Mouse (Mus musculus): ENCODE data around the gene Mc1r. TPM values are rescaled to one million over a fixed set of nuclear protein-coding genes. Genes with fewer than 3 reads are reported as not detected.

Gene Mc1r
- not detected in 2 replicates for polyA plus RNA-seq (2015; fragmentation: Nextera tagmentation; extraction: Ambion mirVana)

DNA sequence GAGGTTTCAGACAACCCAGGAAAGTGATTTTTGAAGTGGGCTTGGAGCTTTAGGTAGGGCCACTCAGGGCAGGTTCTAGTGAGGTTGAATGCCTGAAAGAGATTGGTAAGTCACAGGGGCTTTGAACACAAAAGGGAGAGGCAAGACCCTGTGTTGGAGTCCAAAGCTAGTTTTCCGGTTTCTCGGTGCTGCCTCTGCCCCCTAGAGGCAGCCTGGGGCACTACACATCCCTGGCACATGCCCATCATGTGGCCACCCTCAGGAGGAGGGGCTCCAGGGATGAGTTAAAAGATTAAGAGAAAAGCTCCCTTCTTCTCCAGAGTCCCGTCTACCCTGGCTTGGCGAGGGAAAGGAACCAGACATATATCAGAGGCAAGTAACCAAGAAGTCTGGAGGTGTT lies at the start of gene Mc1r:
TSS of gene Mc1r (plus strand) at position 322 of the 400 bp plus-strand sequence.
- ATAC-seq (ENCODE audit: insufficient read depth, low FRiP score, low read depth) = no peak
- no peak within 1 kb of the TSS for H3K4me2 ChIP-seq
- H3K9ac ChIP-seq = no peak within 1 kb of the TSS
- no peak within 1 kb of the TSS for H3K4me3 ChIP-seq (replicated peaks)
- H3K36me3 ChIP-seq = peaks cover 4% of the 10 kb centered on the region; the same call in 1 of the 2 replicates
- H3K27ac ChIP-seq = no peak within 1 kb of the TSS
- H3K27me3 ChIP-seq (replicated peaks) = peaks cover 39% of the 10 kb centered on the region
- peaks cover 14% of the 10 kb centered on the region for H3K4me1 ChIP-seq
- 11% methylated on average over 4 of the region's 4 CpGs for WGBS
- no peaks in the 10 kb centered on the region for H3K9me3 ChIP-seq

DNA sequence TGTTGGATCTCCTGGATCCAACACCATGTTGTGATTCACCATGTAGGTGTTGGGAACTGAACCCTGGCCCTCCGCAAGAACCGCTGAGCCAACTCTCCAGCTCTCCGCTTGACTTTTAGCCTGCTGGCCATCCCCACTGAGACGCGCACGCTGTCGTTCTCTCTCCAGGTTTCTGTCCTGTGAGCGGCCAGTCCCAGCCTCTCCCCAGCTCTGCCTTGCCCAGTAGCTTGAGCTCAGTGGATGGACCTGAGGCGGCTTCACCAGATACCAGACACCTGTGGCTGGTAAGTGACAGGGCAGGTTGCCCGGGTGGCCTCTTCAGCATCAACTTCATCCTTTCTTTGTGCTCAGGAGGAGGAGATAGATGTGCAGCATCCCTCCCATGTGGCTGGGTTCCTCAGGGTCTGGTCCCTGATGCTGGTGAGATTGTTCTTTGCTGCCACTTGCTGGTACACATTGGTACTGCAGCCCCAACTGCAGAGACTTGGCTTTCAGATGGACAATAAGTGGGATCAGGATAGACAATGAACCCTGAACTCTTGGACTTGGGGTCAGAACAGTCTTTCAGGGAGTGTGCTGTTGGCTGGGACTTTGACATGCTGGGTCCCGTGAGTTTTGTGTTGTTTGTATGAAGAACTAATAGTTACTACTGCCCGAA lies 45.7 kb upstream of the Mc1r start:
- no peaks in the 10 kb centered on the region for H3K27me3 ChIP-seq (replicated peaks)
- H3K4me1 ChIP-seq = no peaks in the 10 kb centered on the region
- no peak for ATAC-seq (ENCODE audit: insufficient read depth, low FRiP score, low read depth)
- H3K4me2 ChIP-seq = no peak overlapping the region
- no peak overlapping the region for H3K9ac ChIP-seq
- H3K27ac ChIP-seq = no peak overlapping the region
- 47% methylated on average over 12 of the region's 12 CpGs for WGBS
- no peaks in the 10 kb centered on the region for H3K36me3 ChIP-seq
- H3K4me3 ChIP-seq (replicated peaks) = no peak overlapping the region
- H3K9me3 ChIP-seq = no peaks in the 10 kb centered on the region

DNA sequence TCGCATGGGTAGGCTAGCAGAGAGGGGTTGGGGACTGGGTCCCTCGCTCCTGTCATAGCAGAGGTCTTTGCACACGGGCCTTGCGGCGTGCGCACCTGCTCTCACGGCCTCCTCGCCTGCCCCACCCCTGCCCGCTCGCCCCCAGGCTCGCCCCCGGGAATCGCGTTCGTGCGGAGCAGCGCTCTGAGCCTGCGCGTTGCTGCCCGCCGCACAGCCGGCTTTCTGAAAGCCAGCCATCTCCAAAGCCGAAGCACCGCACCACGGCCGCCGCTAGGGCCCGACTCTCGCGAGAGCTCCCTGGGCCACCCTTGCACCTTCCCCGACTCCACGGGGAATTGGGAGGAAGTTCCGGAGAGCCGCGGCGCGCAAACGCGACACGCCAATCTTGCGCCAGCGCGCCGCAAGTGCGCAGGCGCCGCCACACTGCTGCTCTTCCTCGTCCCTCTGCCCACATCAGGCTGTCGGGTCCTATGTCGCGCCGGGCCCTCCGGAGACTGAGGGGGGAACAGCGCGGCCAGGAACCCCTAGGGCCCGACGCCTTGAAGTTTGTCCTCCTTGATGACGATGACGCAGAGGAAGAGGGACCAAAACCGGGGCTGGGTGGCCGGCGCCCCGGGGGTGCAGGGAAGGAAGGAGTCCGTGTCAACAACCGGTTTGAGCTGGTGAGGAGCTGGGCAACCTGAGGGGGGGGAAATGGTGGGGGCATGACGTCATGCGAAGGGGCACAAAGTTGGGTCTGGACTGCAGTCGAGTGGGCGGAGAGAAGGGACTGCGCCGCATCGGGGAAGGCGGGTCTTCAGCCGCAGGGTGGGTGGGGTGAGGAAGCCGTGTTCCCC lies 33.3 kb upstream of the Mc1r start, which contains the start of gene Tcf25:
TSS of gene Tcf25 (plus strand) at position 351 of the 836 bp plus-strand sequence.
- Histone ChIP-seq H3K9me3 (no peaks in the 10 kb centered on the region), H3K4me1 (0 out of 2 replicates have a peak, but pooled peaks cover 12% of the 10 kb centered on the region), H3K4me2 (peak within 1 kb of the TSS; percentile 83)

DNA sequence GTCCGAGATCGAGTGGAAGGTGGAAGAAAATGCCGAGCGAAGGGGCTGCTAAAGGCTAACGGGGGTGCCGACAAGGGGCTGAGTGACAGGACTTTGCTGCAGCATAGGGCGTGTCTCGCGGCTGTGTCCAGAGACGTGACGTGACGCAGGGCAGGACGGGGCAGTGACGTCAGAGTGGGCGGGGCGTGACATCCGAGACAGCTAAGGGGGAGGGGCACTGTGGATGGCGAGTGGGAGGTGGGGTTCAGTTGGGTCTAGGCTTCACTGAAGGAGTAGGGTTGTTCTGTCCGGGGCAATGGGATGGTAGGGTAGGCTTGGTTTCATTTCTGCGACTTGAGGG lies 32.7 kb upstream of the Mc1r start:
- WGBS = under 1% methylated on average over 20 of the region's 20 CpGs
- peak overlapping the region; percentile 76 for H3K9ac ChIP-seq
- no peaks in the 10 kb centered on the region for H3K27me3 ChIP-seq (replicated peaks)
- peak; percentile 80 for ATAC-seq (ENCODE audit: insufficient read depth, low FRiP score, low read depth)
- H3K36me3 ChIP-seq = 0 out of 2 replicates have a peak, but pooled peaks cover 6% of the 10 kb centered on the region
- H3K4me3 ChIP-seq (replicated peaks) = peak overlapping the region; percentile 96
- H3K27ac ChIP-seq = peak overlapping the region; percentile 99
- no peaks in the 10 kb centered on the region for H3K9me3 ChIP-seq
- H3K4me1 ChIP-seq = 0 out of 2 replicates have a peak, but pooled peaks cover 12% of the 10 kb centered on the region
- H3K4me2 ChIP-seq = peak overlapping the region; percentile 83

More for the DNA sequence above, 33.3 kb upstream of the Mc1r start, which contains the start of gene Tcf25:
- Histone ChIP-seq H3K27me3 (replicated peaks) (no peaks in the 10 kb centered on the region), H3K4me3 (replicated peaks) (peak within 1 kb of the TSS; percentile 96), H3K36me3 (0 out of 2 replicates have a peak, but pooled peaks cover 6% of the 10 kb centered on the region), H3K27ac (peak within 1 kb of the TSS; percentile 99), H3K9ac (peak within 1 kb of the TSS; percentile 76)
- WGBS = under 1% methylated on average over 75 of the region's 75 CpGs
- peak; percentile 90 for ATAC-seq (ENCODE audit: insufficient read depth, low FRiP score, low read depth)

DNA sequence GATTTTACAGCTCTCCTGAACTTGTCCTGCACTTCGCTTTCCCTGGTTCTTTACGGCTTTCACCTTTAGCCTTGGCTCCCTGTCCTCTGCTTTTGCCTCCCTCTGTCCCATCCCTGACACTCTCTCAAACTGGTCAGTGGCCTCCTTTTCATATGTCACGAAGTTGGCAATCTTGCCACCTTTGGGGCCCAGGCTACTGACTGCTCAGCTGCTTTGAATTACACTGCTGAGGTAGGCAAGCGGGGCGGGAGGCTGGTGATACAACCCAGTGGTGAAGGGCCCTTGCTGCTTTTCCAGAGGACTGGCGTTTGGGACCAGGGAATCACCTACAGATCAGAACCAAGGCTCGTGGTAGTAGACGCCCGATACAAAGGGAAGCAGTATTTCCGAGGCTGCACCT lies 31.2 kb upstream of the Mc1r start:
- no peaks in the 10 kb centered on the region for H3K9me3 ChIP-seq
- no peak overlapping the region for H3K4me2 ChIP-seq
- ATAC-seq (ENCODE audit: insufficient read depth, low FRiP score, low read depth) = no peak
- H3K4me3 ChIP-seq (replicated peaks) = no peak overlapping the region; the same call in 1 of the 2 replicates
- no peaks in the 10 kb centered on the region for H3K27me3 ChIP-seq (replicated peaks)
- 0 out of 2 replicates have a peak, but pooled peaks cover 12% of the 10 kb centered on the region for H3K4me1 ChIP-seq
- H3K36me3 ChIP-seq = 0 out of 2 replicates have a peak, but pooled peaks cover 6% of the 10 kb centered on the region
- no peak overlapping the region for H3K9ac ChIP-seq
- WGBS = 86% methylated on average over 10 of the region's 10 CpGs
- H3K27ac ChIP-seq = no peak overlapping the region

DNA sequence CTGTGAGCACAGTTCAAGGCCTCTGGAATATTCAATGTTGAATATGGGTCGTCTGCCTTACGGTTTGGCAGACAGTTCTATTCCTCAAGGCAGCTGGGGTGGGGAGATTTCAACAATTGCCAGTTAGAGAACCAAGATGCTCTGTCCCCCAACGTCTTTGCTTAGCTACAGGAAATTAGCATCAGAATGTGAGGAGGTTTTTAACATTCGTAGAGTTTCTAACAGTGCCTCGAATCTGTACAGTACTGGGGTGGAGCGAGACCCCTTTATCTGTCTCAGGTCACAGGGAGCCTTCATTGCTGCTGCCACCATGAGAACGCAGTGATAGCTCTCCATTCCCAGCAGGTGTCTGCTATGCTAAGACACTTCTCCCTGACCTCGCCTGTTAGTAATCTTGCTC lies 30.8 kb upstream of the Mc1r start:
- WGBS = 76% methylated on average over 8 of the region's 8 CpGs

DNA sequence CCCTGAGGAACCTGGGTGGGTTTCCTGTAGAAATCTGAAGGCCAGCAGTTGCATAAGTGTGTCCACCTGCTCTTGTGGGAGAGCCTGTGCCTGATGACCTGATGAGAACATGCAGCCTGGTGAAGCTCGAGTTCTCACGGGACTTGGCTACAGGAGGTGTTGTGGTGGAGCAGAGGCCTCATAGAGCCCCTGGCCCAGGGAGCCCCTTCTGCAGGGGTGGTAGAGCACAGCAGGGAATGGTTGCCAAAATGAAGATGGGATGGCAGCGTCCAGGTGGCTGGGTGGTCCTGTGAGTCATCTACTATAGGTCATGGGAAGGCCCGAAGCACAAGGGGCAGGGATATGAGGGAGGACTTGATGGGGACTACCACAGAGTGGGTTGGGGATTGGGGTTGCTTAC lies 25.2 kb upstream of the Mc1r start:
- Histone ChIP-seq H3K9me3 (no peaks in the 10 kb centered on the region), H3K27ac (no peak overlapping the region), H3K4me3 (replicated peaks) (no peak overlapping the region), H3K27me3 (replicated peaks) (no peaks in the 10 kb centered on the region), H3K4me2 (no peak overlapping the region), H3K4me1 (no peaks in the 10 kb centered on the region), H3K36me3 (peaks cover 34% of the 10 kb centered on the region), H3K9ac (no peak overlapping the region)
- no peak for ATAC-seq (ENCODE audit: insufficient read depth, low FRiP score, low read depth)
- WGBS = 87% methylated on average over 4 of the region's 4 CpGs

More for the DNA sequence above, 30.8 kb upstream of the Mc1r start:
- Histone ChIP-seq H3K27ac (no peak overlapping the region), H3K4me2 (no peak overlapping the region), H3K9ac (no peak overlapping the region), H3K4me3 (replicated peaks) (no peak overlapping the region), H3K4me1 (0 out of 2 replicates have a peak, but pooled peaks cover 12% of the 10 kb centered on the region), H3K27me3 (replicated peaks) (no peaks in the 10 kb centered on the region), H3K36me3 (0 out of 2 replicates have a peak, but pooled peaks cover 6% of the 10 kb centered on the region), H3K9me3 (no peaks in the 10 kb centered on the region)
- ATAC-seq (ENCODE audit: insufficient read depth, low FRiP score, low read depth) = no peak

DNA sequence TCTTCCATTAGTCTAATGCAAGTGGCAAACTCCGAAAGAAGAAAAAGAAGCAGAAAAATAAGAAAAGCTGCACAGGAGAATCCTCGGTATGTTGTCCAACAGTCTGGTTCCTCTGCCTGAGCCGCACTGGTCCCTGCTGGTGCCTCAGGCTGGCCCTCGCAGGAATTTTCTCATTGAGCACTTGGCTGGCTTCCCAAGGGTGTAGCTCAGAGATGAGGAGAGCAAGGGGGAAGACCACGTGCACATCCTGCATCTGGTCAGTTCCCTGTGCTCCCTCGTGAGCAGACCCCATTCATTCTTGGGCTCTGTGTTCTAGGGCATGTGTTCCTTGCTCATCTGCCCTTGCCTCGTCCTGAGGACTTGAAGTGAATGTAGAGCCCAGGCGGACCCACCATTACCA lies 24.4 kb upstream of the Mc1r start:
- Histone ChIP-seq H3K4me1 (no peaks in the 10 kb centered on the region), H3K9ac (no peak overlapping the region), H3K36me3 (peaks cover 40% of the 10 kb centered on the region), H3K9me3 (no peaks in the 10 kb centered on the region), H3K27me3 (replicated peaks) (no peaks in the 10 kb centered on the region), H3K4me2 (no peak overlapping the region), H3K27ac (no peak overlapping the region), H3K4me3 (replicated peaks) (no peak overlapping the region)
- WGBS = 84% methylated on average over 8 of the region's 8 CpGs
- no peak for ATAC-seq (ENCODE audit: insufficient read depth, low FRiP score, low read depth)

DNA sequence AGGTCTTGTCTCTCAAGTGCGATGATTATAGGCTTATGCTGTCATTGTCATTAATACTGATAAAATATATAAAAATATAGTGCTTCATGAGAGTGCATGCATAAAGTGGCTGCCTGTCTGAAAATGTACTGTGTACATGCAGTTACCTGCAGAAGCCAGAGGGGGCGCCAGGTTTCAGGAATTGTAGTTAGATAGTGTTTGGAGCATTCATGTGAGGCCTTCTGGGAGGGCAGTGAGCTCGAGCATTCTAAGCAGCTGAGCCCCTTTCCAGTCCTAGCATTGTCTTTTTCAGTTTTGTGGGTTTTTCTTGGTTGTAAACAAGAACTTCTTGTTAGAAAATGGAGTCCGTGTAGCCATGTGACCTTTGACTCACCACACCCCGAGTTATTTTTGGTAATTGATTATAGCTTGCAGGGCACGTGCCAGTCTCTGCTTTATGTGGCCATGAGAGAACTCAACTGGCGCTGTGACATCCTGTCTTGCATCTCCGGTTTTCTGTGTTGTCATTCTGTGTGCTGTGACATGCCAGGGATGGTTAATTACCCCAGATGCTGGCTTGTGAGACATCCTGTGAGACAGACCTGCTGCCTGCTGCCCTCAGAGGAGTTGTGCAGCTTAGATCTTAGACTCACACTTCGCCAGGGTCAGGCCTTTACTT lies 21.9 kb upstream of the Mc1r start:
- Histone ChIP-seq H3K4me3 (replicated peaks) (no peak overlapping the region), H3K27ac (no peak overlapping the region), H3K4me1 (no peaks in the 10 kb centered on the region), H3K27me3 (replicated peaks) (no peaks in the 10 kb centered on the region), H3K9me3 (no peaks in the 10 kb centered on the region), H3K9ac (no peak overlapping the region), H3K36me3 (peaks cover 61% of the 10 kb centered on the region), H3K4me2 (no peak overlapping the region)
- WGBS = 65% methylated on average over 9 of the region's 9 CpGs
- ATAC-seq (ENCODE audit: insufficient read depth, low FRiP score, low read depth) = no peak

DNA sequence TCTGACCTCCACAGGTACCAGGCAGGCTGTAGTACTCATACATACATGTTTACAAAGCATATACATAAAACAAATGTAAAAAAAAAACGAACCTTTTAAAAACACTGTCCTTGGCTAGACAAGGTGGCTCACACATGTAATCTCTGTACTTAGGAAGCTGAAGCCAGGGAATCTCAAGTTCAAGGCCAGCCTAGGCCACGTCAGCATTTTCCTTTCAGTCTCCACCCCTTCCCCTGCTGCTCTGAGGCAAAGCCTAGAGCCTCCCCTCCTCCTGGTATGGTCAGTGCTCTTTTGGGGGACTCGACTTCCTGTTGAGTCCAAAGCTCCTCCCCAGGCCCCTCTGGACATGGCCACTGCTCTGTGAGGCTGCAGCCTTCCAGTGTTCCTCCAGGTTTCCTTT lies 19.9 kb upstream of the Mc1r start:
- no peak overlapping the region for H3K27ac ChIP-seq
- WGBS = 68% methylated on average over 3 of the region's 3 CpGs
- H3K4me3 ChIP-seq (replicated peaks) = no peak overlapping the region
- no peaks in the 10 kb centered on the region for H3K4me1 ChIP-seq
- H3K9ac ChIP-seq = no peak overlapping the region
- no peaks in the 10 kb centered on the region for H3K9me3 ChIP-seq
- no peak overlapping the region for H3K4me2 ChIP-seq
- H3K27me3 ChIP-seq (replicated peaks) = no peaks in the 10 kb centered on the region
- peaks cover 79% of the 10 kb centered on the region for H3K36me3 ChIP-seq
- ATAC-seq (ENCODE audit: insufficient read depth, low FRiP score, low read depth) = no peak

DNA sequence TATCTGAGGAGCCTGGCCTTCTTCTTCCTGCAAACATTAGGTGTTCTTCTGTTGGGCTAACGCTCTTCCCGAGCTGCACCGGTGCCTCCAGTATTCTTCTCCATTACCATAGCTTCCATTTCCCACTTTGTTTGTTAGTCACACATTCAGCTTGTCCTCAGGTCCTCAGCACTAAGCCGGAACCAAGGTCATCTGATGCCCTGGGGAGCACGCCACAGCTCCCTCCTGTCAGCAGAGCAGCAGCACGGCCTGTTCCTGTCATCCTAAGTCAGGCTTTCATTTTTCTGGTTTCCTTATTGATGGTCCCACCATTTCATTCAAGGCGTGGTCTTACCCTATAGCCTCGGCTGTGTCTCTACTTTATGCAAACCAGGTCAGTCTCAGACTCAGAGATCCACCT lies 19.1 kb upstream of the Mc1r start:
- Histone ChIP-seq H3K4me2 (no peak overlapping the region), H3K9me3 (no peaks in the 10 kb centered on the region), H3K9ac (no peak overlapping the region), H3K4me1 (no peaks in the 10 kb centered on the region), H3K27me3 (replicated peaks) (no peaks in the 10 kb centered on the region), H3K4me3 (replicated peaks) (no peak overlapping the region), H3K36me3 (peaks cover 78% of the 10 kb centered on the region), H3K27ac (no peak overlapping the region)
- WGBS = 84% methylated on average over 8 of the region's 8 CpGs
- no peak for ATAC-seq (ENCODE audit: insufficient read depth, low FRiP score, low read depth)
